Mouse (Mus musculus): ENCODE measurements around the gene Rrp15.
"Not testable (repeated sequence)": the region's sequence is repeated elsewhere in the genome, so short reads cannot be mapped to it uniquely, and the experiment has no call there.

Gene Rrp15

GRCm38 (mm10) chr1:186748724-186749653, at the start of gene Rrp15:
Gene Rrp15 (minus strand): TSS chr1:186749358.
- DNase-seq (ENCODE audit: low spot score), result peak; percentile 80

- no peak for DNase-seq (ENCODE audit: low spot score)
Observed at GRCm38 (mm10) chr1:186797991-186798390, 48.8 kb upstream of the Rrp15 start.

DNA sequence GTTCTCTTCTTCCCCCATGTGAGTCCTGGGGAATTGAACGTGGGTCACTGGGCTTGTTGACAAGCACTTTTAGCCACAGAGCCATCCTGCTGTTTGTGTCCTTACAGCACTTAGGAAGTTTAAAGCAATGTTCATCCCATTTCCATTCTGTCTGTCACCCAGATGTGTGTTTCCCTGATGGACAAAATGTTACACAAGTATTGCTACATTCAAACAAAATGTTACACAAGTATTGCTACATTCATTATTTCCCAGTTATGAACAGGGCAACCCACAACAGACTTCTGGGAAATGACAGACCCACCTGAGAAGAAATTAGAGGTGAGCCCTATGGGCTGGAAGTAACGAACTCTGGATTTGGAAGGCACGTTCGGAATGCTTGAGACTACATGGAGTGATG, 36.2 kb upstream of the Rrp15 start:
- no peak for DNase-seq (ENCODE audit: low spot score)

DNA sequence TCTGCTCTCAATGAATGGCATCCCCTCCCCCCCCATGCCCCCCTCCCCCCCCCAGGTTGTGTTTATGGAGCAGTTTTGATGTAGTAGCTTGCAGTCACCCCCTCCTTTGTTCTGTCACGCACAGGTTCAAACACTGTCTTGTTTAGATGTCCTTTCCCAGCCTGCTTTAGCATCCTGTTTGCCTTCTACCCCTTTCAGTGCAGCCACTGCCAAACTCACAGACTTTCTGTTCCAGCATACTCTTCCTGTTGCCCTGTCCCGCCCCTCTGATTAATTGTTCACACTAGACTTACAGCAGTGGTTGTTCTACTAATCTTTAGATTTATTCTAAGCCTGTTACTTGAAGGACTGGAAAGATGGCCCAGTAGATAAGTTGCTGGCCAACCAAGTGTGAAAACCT, 31.7 kb upstream of the Rrp15 start:
- DNase-seq (ENCODE audit: low spot score), result no peak

GRCm38 (mm10) chr1:186773124-186773523, 24.0 kb upstream of the Rrp15 start:
- DNase-seq (ENCODE audit: low spot score), result no peak

GRCm38 (mm10) chr1:186772547-186773077, 23.5 kb upstream of the Rrp15 start:
- DNase-seq (ENCODE audit: low spot score), result no peak

DNA sequence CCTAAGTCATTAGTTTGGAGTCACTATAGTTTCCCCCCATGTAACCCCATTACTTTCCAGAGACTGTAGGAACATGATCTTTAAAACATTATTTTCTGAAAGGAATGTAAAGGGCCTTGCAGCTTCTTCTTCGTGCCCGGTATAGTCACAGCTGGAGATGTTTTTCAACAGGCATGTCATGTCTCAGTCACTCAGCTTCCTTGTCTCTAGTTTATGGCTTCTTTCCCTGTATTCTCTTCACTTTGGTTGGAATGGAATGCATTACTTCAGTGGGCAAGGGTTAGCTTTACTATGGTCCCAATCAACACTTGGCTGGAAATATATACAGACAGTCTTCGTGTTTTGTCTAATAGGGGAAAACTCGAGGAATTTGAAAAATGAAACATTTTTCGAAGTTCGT, 22.8 kb upstream of the Rrp15 start:
- DNase-seq (ENCODE audit: low spot score), result no peak

GRCm38 (mm10) chr1:186770659-186771058, 21.5 kb upstream of the Rrp15 start:
- no peak for DNase-seq (ENCODE audit: low spot score)

DNA sequence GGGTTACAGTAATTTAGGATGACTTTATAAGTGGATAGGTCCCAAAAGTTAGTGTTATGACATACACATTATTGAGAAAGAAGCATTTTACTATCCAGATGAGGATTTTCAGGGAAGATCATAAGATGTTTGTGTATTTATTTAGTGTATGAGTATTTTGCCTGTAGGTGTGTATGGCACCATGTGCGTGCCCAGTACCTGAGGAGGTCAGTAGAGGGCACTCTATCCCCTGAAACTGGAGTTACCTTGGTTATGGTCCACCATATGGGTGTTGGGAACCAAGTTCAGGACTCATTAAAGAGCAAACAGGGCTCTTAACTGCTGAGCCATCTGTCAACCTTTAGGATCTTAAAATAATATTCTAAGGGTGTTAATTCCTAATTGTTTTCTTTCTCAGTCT, 19.2 kb upstream of the Rrp15 start:
- DNase-seq (ENCODE audit: low spot score), result no peak

DNA sequence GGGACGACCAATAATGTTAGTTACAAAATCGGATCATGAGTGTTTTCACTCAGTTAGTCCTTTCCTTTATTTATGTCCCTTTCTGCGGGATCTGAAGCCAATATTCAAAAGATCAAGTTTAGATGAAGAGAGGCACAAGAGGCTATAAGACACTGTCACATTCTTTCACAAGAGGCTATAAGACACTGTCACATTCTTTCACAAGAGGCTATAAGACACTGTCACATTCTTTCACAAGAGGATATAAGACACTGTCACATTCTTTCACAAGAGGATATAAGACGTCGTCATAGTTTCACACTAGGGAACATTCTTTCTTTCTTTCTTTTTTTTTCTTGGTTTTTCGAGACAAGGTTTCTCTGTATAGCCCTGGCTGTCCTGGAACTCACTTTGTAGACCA, 14.3 kb upstream of the Rrp15 start:
- DNase-seq (ENCODE audit: low spot score), result not testable (repeated sequence)

- DNase-seq (ENCODE audit: low spot score), result no peak
Observed at GRCm38 (mm10) chr1:186749675-186750283, 621 bp upstream of the Rrp15 start.

GRCm38 (mm10) chr1:186739828-186740227, 9.3 kb downstream of the Rrp15 start:
- no peak for DNase-seq (ENCODE audit: low spot score)

DNA sequence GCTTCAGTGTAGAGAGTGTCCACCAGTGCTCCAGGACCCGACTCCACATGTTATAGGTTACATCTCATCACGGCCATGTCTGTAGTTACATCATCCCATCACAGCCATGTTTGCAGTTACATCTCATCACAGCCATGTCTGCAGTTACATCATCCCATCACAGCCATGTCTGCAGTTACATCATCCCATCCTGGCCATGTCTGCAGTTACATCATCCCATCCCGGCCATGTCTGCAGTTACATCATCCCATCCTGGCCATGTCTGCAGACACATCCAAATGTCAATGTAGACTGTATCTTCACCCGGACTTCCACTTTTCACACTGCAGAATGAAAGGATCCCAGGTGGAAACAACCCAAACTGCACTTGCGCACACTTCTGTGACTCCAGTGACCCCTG, 13.6 kb downstream of the Rrp15 start:
- DNase-seq (ENCODE audit: low spot score), result no peak

DNA sequence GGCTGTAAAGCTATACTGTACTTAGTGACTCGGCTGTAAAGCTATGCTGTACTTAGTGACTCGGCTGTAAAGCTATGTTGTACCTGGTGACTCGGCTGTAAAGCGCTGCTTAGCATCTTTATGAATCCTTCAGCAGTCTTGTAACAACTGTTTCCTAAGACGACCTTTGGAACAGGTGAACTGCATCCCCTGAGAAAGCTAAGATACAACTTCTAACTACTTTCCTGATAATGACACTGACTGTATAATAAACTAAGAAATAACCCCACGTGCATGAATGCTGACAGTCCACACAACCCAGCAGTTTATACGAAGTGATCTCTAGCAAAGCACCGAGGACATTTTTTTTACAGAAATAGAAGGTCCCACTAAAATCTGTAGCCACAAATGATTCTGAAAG, 16.1 kb downstream of the Rrp15 start:
- no peak for DNase-seq (ENCODE audit: low spot score)

GRCm38 (mm10) chr1:186728778-186729177, 20.4 kb downstream of the Rrp15 start:
- no peak for DNase-seq (ENCODE audit: low spot score)

DNA sequence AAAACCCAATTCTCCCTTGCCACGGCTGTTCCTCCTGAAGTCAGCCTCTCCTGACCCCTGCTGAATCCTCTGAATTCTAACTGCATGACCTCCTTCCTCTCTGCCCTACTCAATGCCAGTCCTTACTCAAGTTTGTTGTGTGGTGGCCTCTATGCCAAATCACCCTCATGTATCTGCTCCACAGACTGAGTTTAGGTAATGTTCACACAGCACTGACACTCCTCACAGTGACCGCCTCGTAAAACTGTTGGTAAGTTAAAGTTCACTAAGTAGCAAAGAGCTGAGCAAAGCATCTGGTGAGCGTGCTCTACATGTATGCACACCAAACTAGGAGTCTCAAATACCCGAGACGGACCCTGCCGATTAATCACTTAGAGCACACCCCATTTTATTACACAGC, 23.0 kb downstream of the Rrp15 start:
- no peak for DNase-seq (ENCODE audit: low spot score)

- no peak for DNase-seq (ENCODE audit: low spot score)
Observed at GRCm38 (mm10) chr1:186722299-186722698, 26.9 kb downstream of the Rrp15 start.

GRCm38 (mm10) chr1:186721846-186722245, 27.3 kb downstream of the Rrp15 start:
- DNase-seq (ENCODE audit: low spot score), result peak; percentile 77

GRCm38 (mm10) chr1:186721166-186721565, 28.0 kb downstream of the Rrp15 start:
- no peak for DNase-seq (ENCODE audit: low spot score)

- no peak for DNase-seq (ENCODE audit: low spot score)
Observed at GRCm38 (mm10) chr1:186719708-186720107, 29.4 kb downstream of the Rrp15 start.

DNA sequence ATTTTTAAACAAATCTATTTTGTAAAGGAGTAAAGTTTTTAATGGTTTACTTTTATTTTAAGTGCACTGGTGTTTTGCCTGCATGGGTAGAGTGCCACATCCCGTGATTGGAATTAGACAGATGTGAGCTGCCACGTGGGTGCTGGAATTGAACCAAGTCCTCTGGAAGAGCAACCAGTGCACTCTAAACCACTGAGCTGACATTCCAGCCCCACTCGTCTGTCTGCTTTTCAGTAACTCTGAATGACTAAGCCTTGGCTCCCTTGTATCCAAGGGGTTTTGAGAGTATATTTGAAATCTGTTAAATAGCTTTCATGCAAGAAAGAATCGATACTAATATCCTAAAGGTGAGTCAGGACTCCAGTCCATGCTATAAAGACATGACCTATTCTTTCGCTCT, 30.3 kb downstream of the Rrp15 start:
- no peak for DNase-seq (ENCODE audit: low spot score)

- no peak for DNase-seq (ENCODE audit: low spot score)
Observed at GRCm38 (mm10) chr1:186714980-186715896, 33.9 kb downstream of the Rrp15 start.

All from ovary, postnatal 10 days (tissue).